Mouse (Mus musculus) liver, postnatal 0 days (tissue): ENCODE results near the gene Cdk18. TPM values are rescaled to one million over a fixed set of nuclear protein-coding genes. Genes with fewer than 3 reads are reported as not detected.

ENCODE experiments used
- ATAC-seq: fragments of 200-750 bp; cut with Nextera tagmentation; 2 replicates; pipeline ENCODE4 v1.8.0; 2017; ENCODE audit warnings: mild to moderate bottlenecking, moderate library complexity
- DNase-seq: peaks from one replicate; pipeline ENCODE4 v3.0.0-alpha.2; 2016
- H3K27ac ChIP-seq: fragments of 300-500 bp; sonication (generic); 2 replicates; pipeline ENCODE4 v1.5.1; 2014; ENCODE audit warnings: antibody characterized with exemption, moderate library complexity, mild to moderate bottlenecking, low read depth
- H3K27me3 ChIP-seq: fragments of 300-500 bp; sonication (generic); 2 replicates; pipeline ENCODE4 v1.6.1; 2014; ENCODE audit warnings: low read length, control low read depth, mixed read lengths; ENCODE audit not compliant: insufficient read depth
- H3K36me3 ChIP-seq: fragments of 300-500 bp; sonication (generic); replicated peaks from 2 replicates; pipeline ENCODE4 v1.6.1; 2014; ENCODE audit warnings: mild to moderate bottlenecking, control low read depth, low read length, moderate library complexity, mixed read lengths; ENCODE audit not compliant: insufficient read depth
- H3K4me1 ChIP-seq: fragments of 300-500 bp; sonication (generic); 2 replicates; pipeline ENCODE4 v1.6.1; 2014; ENCODE audit warnings: antibody characterized with exemption, mild to moderate bottlenecking, control low read depth; ENCODE audit not compliant: insufficient read depth
- H3K4me2 ChIP-seq: fragments of 300-500 bp; sonication (generic); 2 replicates; pipeline ENCODE4 v1.6.1; 2014; ENCODE audit warnings: low read depth, mild to moderate bottlenecking, low read length, moderate library complexity, mixed read lengths
- H3K4me3 ChIP-seq: fragments of 300-500 bp; sonication (generic); 2 replicates; pipeline ENCODE4 v1.5.1; 2014; ENCODE audit warnings: low read depth, low read length
- H3K9ac ChIP-seq: fragments of 300-500 bp; sonication (generic); replicated peaks from 2 replicates; pipeline ENCODE4 v1.6.1; 2014; ENCODE audit warnings: mild to moderate bottlenecking, moderate library complexity
- H3K9me3 ChIP-seq: fragments of 300-500 bp; sonication (generic); 2 replicates; pipeline ENCODE4 v1.6.1; 2016; ENCODE audit warnings: mild to moderate bottlenecking, control low read depth, low read length, mixed read lengths
- CTCF ChIP-seq: sonication (generic); IDR thresholded peaks from 2 replicates; pipeline ENCODE4 v1.5.1; 2016; ENCODE audit warnings: antibody characterized with exemption, low read depth
- EP300 ChIP-seq: IDR thresholded peaks from 2 replicates; pipeline ENCODE4 v1.6.1; 2016; ENCODE audit warnings: antibody characterized with exemption, low read depth, mild to moderate bottlenecking
- WGBS: fragments of 180-500 bp; shearing (Covaris S2); extraction: QIAGEN DNeasy Blood & Tissue Kit; methylation state at CpG from one replicate; pipeline ENCODE4 v1.1.7; 2014; ENCODE audit not compliant: insufficient replicate concordance; 5-methylcytosine and 5-hydroxymethylcytosine counted together
- polyA plus RNA-seq: library from polyadenylated mRNA; unstranded; fragments of >200 nt; fragmentation: Nextera tagmentation; extraction: Ambion mirVana; gene quantifications from 2 replicates; pipeline ENCODE4 v1.2.1, GENCODE M21; 2015

The Cdk18 gene
- polyA plus RNA-seq, 1 experiment from 2014 or later: 3.5 TPM

- H3K4me2 ChIP-seq: peak overlapping the region; percentile 82
- H3K4me1 ChIP-seq: peaks cover 12% of the 10 kb centered on the region
- ATAC-seq (peak; percentile 16), DNase-seq (no peak)
- H3K4me3 ChIP-seq: peak overlapping the region; percentile 62
- no peaks in the 10 kb centered on the region for H3K36me3 ChIP-seq
- H3K27ac ChIP-seq: peak overlapping the region; percentile 84
- H3K27me3 ChIP-seq: peaks cover 9% of the 10 kb centered on the region; the same call in 1 of the 2 replicates
- 9% methylated on average over 35 of the region's 35 CpGs for WGBS
- H3K9ac ChIP-seq: peak overlapping the region; percentile 67
- TF ChIP-seq EP300: no peak
- TF ChIP-seq CTCF: no peak
- H3K9me3 ChIP-seq: no peaks in the 10 kb centered on the region
These were observed 688 bp downstream of the Cdk18 start for GRCm38 (mm10) chr1:132138576-132139415.

- Histone ChIP-seq H3K4me2 (peak overlapping the region; percentile 82), H3K9me3 (no peaks in the 10 kb centered on the region), H3K27me3 (peaks cover 9% of the 10 kb centered on the region; the same call in 1 of the 2 replicates), H3K4me3 (peak overlapping the region; percentile 62), H3K27ac (peak overlapping the region; percentile 84; the same call in 1 of the 2 replicates), H3K4me1 (peaks cover 19% of the 10 kb centered on the region), H3K36me3 (no peaks in the 10 kb centered on the region), H3K9ac (peak overlapping the region; percentile 67)
- no peak for TF ChIP-seq EP300
- TF ChIP-seq CTCF: no peak
- 43% methylated on average over 9 of the region's 9 CpGs for WGBS
- DNase-seq (no peak), ATAC-seq (0 out of 2 replicates have a peak, but pooled peaks have one; percentile 15)
These were observed 1.4 kb downstream of the Cdk18 start for GRCm38 (mm10) chr1:132137935-132138575.

- TF ChIP-seq EP300 (no peak), CTCF (no peak)
- H3K9ac ChIP-seq: no peak overlapping the region
- DNase-seq (no peak), ATAC-seq (no peak)
- no peaks in the 10 kb centered on the region for H3K9me3 ChIP-seq
- H3K4me1 ChIP-seq: peaks cover 19% of the 10 kb centered on the region
- H3K4me2 ChIP-seq: no peak overlapping the region
- WGBS: 86% methylated on average over 3 of the region's 3 CpGs
- no peak overlapping the region for H3K4me3 ChIP-seq
- no peak overlapping the region for H3K27ac ChIP-seq
- H3K27me3 ChIP-seq: peaks cover 9% of the 10 kb centered on the region; the same call in 1 of the 2 replicates
- H3K36me3 ChIP-seq: no peaks in the 10 kb centered on the region
These were observed 2.6 kb downstream of the Cdk18 start for GRCm38 (mm10) chr1:132136847-132137246.

- no peak overlapping the region for H3K27ac ChIP-seq
- H3K9ac ChIP-seq: no peak overlapping the region
- ATAC-seq (no peak), DNase-seq (no peak)
- H3K4me2 ChIP-seq: no peak overlapping the region
- 74% methylated on average over 7 of the region's 7 CpGs for WGBS
- no peaks in the 10 kb centered on the region for H3K9me3 ChIP-seq
- peaks cover 19% of the 10 kb centered on the region for H3K4me1 ChIP-seq
- peaks cover 9% of the 10 kb centered on the region; the same call in 1 of the 2 replicates for H3K27me3 ChIP-seq
- no peak overlapping the region for H3K4me3 ChIP-seq
- TF ChIP-seq CTCF: no peak
- no peaks in the 10 kb centered on the region for H3K36me3 ChIP-seq
These were observed 3.9 kb downstream of the Cdk18 start for GRCm38 (mm10) chr1:132135631-132136030.

GRCm38 (mm10) chr1:132128311-132128710 lies 11.2 kb downstream of the Cdk18 start:
- H3K27me3 ChIP-seq: no peaks in the 10 kb centered on the region

GRCm38 (mm10) chr1:132125803-132126405 lies 13.6 kb downstream of the Cdk18 start:
- TF ChIP-seq CTCF (no peak), EP300 (no peak)
- Histone ChIP-seq H3K27me3 (no peaks in the 10 kb centered on the region), H3K4me3 (no peak overlapping the region), H3K9me3 (no peaks in the 10 kb centered on the region), H3K4me1 (peaks cover 11% of the 10 kb centered on the region), H3K36me3 (no peaks in the 10 kb centered on the region; the same call in 1 of the 2 replicates), H3K9ac (0 out of 2 replicates have a peak overlapping the region, but pooled peaks have one; percentile 16), H3K4me2 (no peak overlapping the region), H3K27ac (peak overlapping the region; percentile 31; the same call in 1 of the 2 replicates)
- 32% methylated on average over 6 of the region's 6 CpGs for WGBS
- peak; percentile 88 for ATAC-seq
- DNase-seq: peak; percentile 48

More at GRCm38 (mm10) chr1:132128311-132128710, 11.2 kb downstream of the Cdk18 start:
- no peak for TF ChIP-seq EP300
- H3K9ac ChIP-seq: no peak overlapping the region
- no peak for ATAC-seq
- 76% methylated on average over 7 of the region's 7 CpGs for WGBS
- no peaks in the 10 kb centered on the region for H3K9me3 ChIP-seq
- H3K27ac ChIP-seq: no peak overlapping the region; the same call in 1 of the 2 replicates
- H3K4me1 ChIP-seq: peaks cover 14% of the 10 kb centered on the region
- no peak overlapping the region for H3K4me2 ChIP-seq
- H3K36me3 ChIP-seq: no peaks in the 10 kb centered on the region
- no peak for DNase-seq
- H3K4me3 ChIP-seq: no peak overlapping the region
